14 mouse cellular contexts compared by ENCODE assay signal in genomic region chr9:90263340-90263679, GRCm38 (mm10).
"Had no signal": no experiment of that assay in that cellular context is flagged by ENCODE, and none has a peak within 500 bp of the region (broad histone marks: within the 10 kb centered on the region; RNA-seq: fewer than 3 reads in every experiment).

No protein-coding gene starts in this region.

- ATAC-seq: midbrain, embryonic 15.5 days had no signal

- H3K27ac ChIP-seq: layer of hippocampus, adult 2 months; limb, embryonic 10.5 days; midbrain, embryonic 10.5 days; midbrain, embryonic 15.5 days; neural tube, embryonic 12.5 days; stomach, postnatal 0 days had no signal

- H3K36me3 ChIP-seq: limb, embryonic 10.5 days; midbrain, embryonic 15.5 days; neural tube, embryonic 12.5 days had no signal

- DNase-seq: kidney, adult 11 months; kidney, adult 9 months; kidney, postnatal 10 days; kidney, postnatal 4 days; lung, embryonic 14.5 days; lung, postnatal 10 days; lung, postnatal 4 days; thymus, postnatal 14 days had no signal

- H3K4me3 ChIP-seq: layer of hippocampus, adult 2 months; limb, embryonic 10.5 days; midbrain, embryonic 10.5 days; midbrain, embryonic 15.5 days; neural tube, embryonic 12.5 days had no signal

- H3K27me3 ChIP-seq: midbrain, embryonic 15.5 days; neural tube, embryonic 12.5 days had no signal

- H3K4me1 ChIP-seq: midbrain, embryonic 15.5 days; neural tube, embryonic 12.5 days had no signal

- H3K9me3 ChIP-seq: limb, embryonic 10.5 days; midbrain, embryonic 10.5 days; midbrain, embryonic 15.5 days; neural tube, embryonic 12.5 days had no signal

- H3K4me2 ChIP-seq: lung, embryonic 14.5 days; midbrain, embryonic 15.5 days; neural tube, embryonic 12.5 days had no signal

- H3K9ac ChIP-seq: lung, embryonic 14.5 days; midbrain, embryonic 15.5 days; neural tube, embryonic 12.5 days had no signal
